Mouse (Mus musculus) forebrain, postnatal 0 days (tissue): ENCODE measurements around the gene Mrpl35. TPM values are rescaled to one million over a fixed set of nuclear protein-coding genes. Genes with fewer than 3 reads are reported as not detected.

Experiments
- ATAC-seq: fragments of 200-750 bp; cut with Nextera tagmentation; 2 replicates; pipeline ENCODE4 v1.8.0; 2017; ENCODE audit warnings: mild to moderate bottlenecking, moderate library complexity
- DNase-seq: peaks from one replicate; pipeline ENCODE4 v3.0.0-alpha.2; 2015
- H3K27ac ChIP-seq: fragments of 300-500 bp; sonication (generic); 2 replicates; pipeline ENCODE4 v1.5.1; 2014; ENCODE audit warnings: low read depth, mild to moderate bottlenecking, antibody characterized with exemption, low read length, moderate library complexity, mixed read lengths
- H3K27me3 ChIP-seq: fragments of 300-500 bp; sonication (generic); 2 replicates; pipeline ENCODE4 v1.6.1; 2014; ENCODE audit warnings: mild to moderate bottlenecking, low read length, mixed read lengths; ENCODE audit not compliant: insufficient read depth
- H3K36me3 ChIP-seq: fragments of 300-500 bp; sonication (generic); 2 replicates; pipeline ENCODE4 v1.6.1; 2014; ENCODE audit warnings: mild to moderate bottlenecking, moderate library complexity; ENCODE audit not compliant: insufficient read depth
- H3K4me1 ChIP-seq: fragments of 300-500 bp; sonication (generic); 2 replicates; pipeline ENCODE4 v1.6.1; 2014; ENCODE audit warnings: antibody characterized with exemption; ENCODE audit not compliant: insufficient read depth
- H3K4me2 ChIP-seq: fragments of 300-500 bp; sonication (generic); 2 replicates; pipeline ENCODE4 v1.6.1; 2014; ENCODE audit warnings: low read depth, mild to moderate bottlenecking, moderate library complexity
- H3K4me3 ChIP-seq: fragments of 300-500 bp; sonication (generic); 2 replicates; pipeline ENCODE4 v1.5.1; 2014; ENCODE audit warnings: low read depth, low read length, mixed read lengths
- H3K9ac ChIP-seq: fragments of 300-500 bp; sonication (generic); 2 replicates; pipeline ENCODE4 v1.6.1; 2014; ENCODE audit warnings: mild to moderate bottlenecking
- H3K9me3 ChIP-seq: fragments of 300-500 bp; sonication (generic); 2 replicates; pipeline ENCODE4 v1.6.1; 2016; ENCODE audit warnings: low read length
- CTCF ChIP-seq: sonication (generic); IDR thresholded peaks from 2 replicates; pipeline ENCODE4 v1.5.1; 2016; ENCODE audit warnings: antibody characterized with exemption, control low read depth, low read depth
- WGBS: fragments of 180-500 bp; shearing (Covaris S2); extraction: QIAGEN DNeasy Blood & Tissue Kit; methylation state at CpG from one replicate; pipeline ENCODE4 v1.1.7; 2014; 5-methylcytosine and 5-hydroxymethylcytosine counted together
- polyA plus RNA-seq: library from polyadenylated mRNA; unstranded; fragments of >200 nt; fragmentation: Nextera tagmentation; extraction: Ambion mirVana; gene quantifications from 2 replicates; pipeline ENCODE4 v1.2.1, GENCODE M21; 2015
- total RNA-seq: library from RNA; depleted of rRNA; stranded (reverse); fragments of >200 nt; gene quantifications from 2 replicates; pipeline ENCODE4 v1.2.3, GENCODE M21; 2014

The Mrpl35 gene
- total and polyA plus RNA-seq, 2 experiments from 2014 or later, result 9.4 to 55.7 TPM

GRCm38 (mm10) chr6:71819764-71820292 is 6.9 kb downstream of the Mrpl35 start:
- no peaks in the 10 kb centered on the region; the same call in 1 of the 2 replicates for H3K4me1 ChIP-seq
- no peaks in the 10 kb centered on the region for H3K9me3 ChIP-seq
- no peak overlapping the region for H3K4me3 ChIP-seq
- ATAC-seq, result no peak
- H3K36me3 ChIP-seq, result peaks cover 32% of the 10 kb centered on the region
- H3K27me3 ChIP-seq, result no peaks in the 10 kb centered on the region
- 88% methylated on average over 5 of the region's 5 CpGs for WGBS
- DNase-seq, result no peak
- no peak overlapping the region for H3K9ac ChIP-seq
- no peak overlapping the region for H3K27ac ChIP-seq
- no peak for TF ChIP-seq CTCF
- H3K4me2 ChIP-seq, result no peak overlapping the region

- Histone ChIP-seq H3K9me3 (no peaks in the 10 kb centered on the region), H3K9ac (no peak overlapping the region), H3K4me1 (no peaks in the 10 kb centered on the region), H3K4me3 (no peak overlapping the region), H3K4me2 (no peak overlapping the region), H3K27me3 (no peaks in the 10 kb centered on the region), H3K36me3 (peaks cover 65% of the 10 kb centered on the region), H3K27ac (no peak overlapping the region)
- DNase-seq, result no peak
- 91% methylated on average over 2 of the region's 2 CpGs for WGBS
- no peak for ATAC-seq
- TF ChIP-seq CTCF, result no peak
These were observed 13.9 kb downstream of the Mrpl35 start for GRCm38 (mm10) chr6:71812820-71813219.

- Histone ChIP-seq H3K4me2 (no peak overlapping the region), H3K4me3 (no peak overlapping the region), H3K27ac (no peak overlapping the region), H3K9ac (no peak overlapping the region), H3K27me3 (no peaks in the 10 kb centered on the region), H3K4me1 (no peaks in the 10 kb centered on the region), H3K9me3 (no peaks in the 10 kb centered on the region), H3K36me3 (peaks cover 61% of the 10 kb centered on the region)
- no peak for TF ChIP-seq CTCF
- DNase-seq (no peak), ATAC-seq (no peak)
- WGBS, result 93% methylated on average over 9 of the region's 9 CpGs
These were observed 16.9 kb downstream of the Mrpl35 start for GRCm38 (mm10) chr6:71809890-71810289.

GRCm38 (mm10) chr6:71806713-71807112 is 20.1 kb downstream of the Mrpl35 start:
- ATAC-seq (no peak), DNase-seq (no peak)
- TF ChIP-seq CTCF, result no peak
- Histone ChIP-seq H3K9me3 (no peaks in the 10 kb centered on the region), H3K27ac (no peak overlapping the region), H3K4me3 (no peak overlapping the region), H3K9ac (no peak overlapping the region), H3K4me1 (no peaks in the 10 kb centered on the region), H3K4me2 (no peak overlapping the region), H3K36me3 (peaks cover 52% of the 10 kb centered on the region), H3K27me3 (no peaks in the 10 kb centered on the region)
- WGBS, result 83% methylated on average over 1 of the region's 1 CpGs

- 20% methylated on average over 12 of the region's 12 CpGs for WGBS
- no peaks in the 10 kb centered on the region for H3K27me3 ChIP-seq
- no peak overlapping the region for H3K4me2 ChIP-seq
- H3K9me3 ChIP-seq, result no peaks in the 10 kb centered on the region
- H3K27ac ChIP-seq, result peak overlapping the region; percentile 57
- DNase-seq (peak; percentile 93), ATAC-seq (peak; percentile 96)
- no peak overlapping the region for H3K4me3 ChIP-seq
- H3K36me3 ChIP-seq, result peaks cover 43% of the 10 kb centered on the region
- no peaks in the 10 kb centered on the region for H3K4me1 ChIP-seq
- H3K9ac ChIP-seq, result 0 out of 2 replicates have a peak overlapping the region, but pooled peaks have one; percentile 10
- TF ChIP-seq CTCF, result peak; percentile 98
These were observed 22.5 kb downstream of the Mrpl35 start for GRCm38 (mm10) chr6:71804061-71804829.

GRCm38 (mm10) chr6:71803609-71804008 is 23.2 kb downstream of the Mrpl35 start:
- Histone ChIP-seq H3K4me1 (no peaks in the 10 kb centered on the region), H3K27ac (peak overlapping the region; percentile 57), H3K4me3 (no peak overlapping the region), H3K9ac (no peak overlapping the region), H3K36me3 (peaks cover 41% of the 10 kb centered on the region), H3K4me2 (no peak overlapping the region), H3K27me3 (no peaks in the 10 kb centered on the region), H3K9me3 (no peaks in the 10 kb centered on the region)
- 92% methylated on average over 1 of the region's 1 CpGs for WGBS
- DNase-seq, result no peak
- TF ChIP-seq CTCF, result no peak
- ATAC-seq, result peak; percentile 38

- 65% methylated on average over 10 of the region's 10 CpGs for WGBS
- Histone ChIP-seq H3K27me3 (no peaks in the 10 kb centered on the region), H3K4me3 (no peak overlapping the region), H3K27ac (no peak overlapping the region), H3K9ac (no peak overlapping the region), H3K36me3 (peaks cover 29% of the 10 kb centered on the region), H3K4me1 (no peaks in the 10 kb centered on the region), H3K9me3 (no peaks in the 10 kb centered on the region), H3K4me2 (no peak overlapping the region)
- ATAC-seq, result no peak
- no peak for TF ChIP-seq CTCF
- no peak for DNase-seq
These were observed 25.1 kb downstream of the Mrpl35 start for GRCm38 (mm10) chr6:71801714-71802094.
